Mouse (Mus musculus) embryonic fibroblast, embryonic 13.5 days (primary cell): ENCODE measurements around the gene Taar8b.

ENCODE experiments used
- CTCF ChIP-seq: IDR thresholded peaks from 2 replicates; pipeline ENCODE4 v1.5.1; 2011; ENCODE audit warnings: mild to moderate bottlenecking, control low read depth, low read length, moderate library complexity, borderline replicate concordance; ENCODE audit not compliant: insufficient read depth
- POLR2A ChIP-seq: IDR thresholded peaks from 2 replicates; pipeline ENCODE4 v1.6.1; 2011; ENCODE audit warnings: low read depth, mild to moderate bottlenecking, control low read depth, low read length, moderate library complexity

DNA sequence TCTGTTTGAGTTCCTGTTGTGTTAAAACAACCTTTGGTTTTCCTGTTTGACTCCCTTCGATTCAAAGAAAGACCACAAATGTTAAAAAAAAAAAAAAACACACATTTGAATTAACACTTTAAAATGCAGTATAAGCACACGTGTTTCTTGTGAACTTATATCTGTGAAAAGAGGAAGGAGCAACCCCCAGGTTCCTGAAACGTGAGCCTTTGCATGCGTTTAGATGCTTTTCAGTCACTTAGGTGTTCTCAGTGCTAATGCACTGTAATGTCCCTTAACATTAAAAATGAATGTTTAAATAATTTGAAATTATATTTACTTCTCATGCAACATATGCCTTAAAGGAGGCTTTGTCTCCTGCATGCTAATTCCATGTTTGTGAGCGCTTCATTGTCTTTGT is 15.7 kb upstream of the Taar8b start:
- TF ChIP-seq POLR2A = no peak
- no peak for TF ChIP-seq CTCF
